ENCODE assay signal across 12 mouse cellular contexts in the genomic region with DNA sequence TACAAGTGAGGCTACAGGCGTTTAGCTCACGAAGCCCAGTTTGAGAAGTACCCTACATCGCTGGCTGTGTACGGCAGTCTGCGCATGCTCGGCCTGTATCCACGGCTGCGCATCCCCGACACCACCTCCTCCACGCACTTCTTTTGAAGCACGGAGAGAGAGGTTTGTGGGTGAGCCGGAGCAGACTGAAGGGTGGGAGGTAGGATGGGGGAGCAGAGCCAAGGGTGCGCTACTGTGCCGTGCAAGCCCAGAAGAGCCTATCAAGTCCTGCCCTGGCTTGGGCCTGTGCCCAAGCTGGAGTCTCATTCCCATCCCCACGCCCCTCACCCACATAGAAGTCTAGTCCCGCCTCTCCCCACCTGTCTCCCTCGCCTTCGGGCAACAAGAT. TPM values are rescaled to one million over a fixed set of nuclear protein-coding genes. Genes with fewer than 3 reads are reported as not detected.
DNase-seq lines count a peak whose midpoint lies in the region; ATAC-seq and TF ChIP-seq lines count a peak whose summit lies in the region.
"Had no signal": no experiment of that assay in that cellular context is flagged by ENCODE, and none has a peak within 500 bp of the region (broad histone marks: within the 10 kb centered on the region; RNA-seq: fewer than 3 reads in every experiment).

No protein-coding gene starts in this region.

- TF ChIP-seq CTCF in forebrain, postnatal 0 days (IDR thresholded peaks at IDR 0.05; ENCODE audit: low read depth) = no peak
- no peak for TF ChIP-seq CTCF in MEL (IDR thresholded peaks at IDR 0.05 in 2 of 3, conservative IDR thresholded peaks at IDR 0.05 in 1 of 3; ENCODE audit: control insufficient read depth in 1 of 3, insufficient read depth in 1 of 3, low read depth in 2 of 3, low read length in 3 of 3, poor library complexity in 1 of 3, severe bottlenecking in 1 of 3)
- TF ChIP-seq CTCF in layer of hippocampus, adult 2 months (conservative IDR thresholded peaks at IDR 0.05) = no peak

- no peaks in the 10 kb centered on the region for H3K4me1 ChIP-seq in forebrain, postnatal 0 days (ENCODE audit: insufficient read depth)
- peaks cover 13% of the 10 kb centered on the region for H3K4me1 ChIP-seq in forebrain, embryonic 10.5 days
- peaks cover 21 to 24% of the 10 kb centered on the region in 2 experiments for H3K4me1 ChIP-seq in MEL (ENCODE audit: control insufficient read depth in 1 of 2, insufficient read depth in 2 of 2, low read length in 2 of 2)
- no peaks in the 10 kb centered on the region for H3K4me1 ChIP-seq in midbrain, embryonic 14.5 days (ENCODE audit: control insufficient read depth, insufficient read depth, low read length)
- H3K4me1 ChIP-seq in hindbrain, embryonic 11.5 days (replicated peaks; ENCODE audit: control insufficient read depth, insufficient read depth, low read length) = no peaks in the 10 kb centered on the region
- H3K4me1 ChIP-seq: hindbrain, embryonic 15.5 days; neural tube, embryonic 13.5 days had no signal

- ATAC-seq in forebrain, postnatal 0 days = peak; percentile 34; the same call in 1 of the 2 replicates
- no peak for ATAC-seq in midbrain, embryonic 14.5 days (ENCODE audit: low FRiP score, low TSS enrichment)
- no peak for ATAC-seq in hindbrain, embryonic 11.5 days (ENCODE audit: low FRiP score)
- ATAC-seq: Patski had no signal

- H3K27ac ChIP-seq in forebrain, postnatal 0 days (ENCODE audit: low read depth, low read length) = no peak overlapping the region
- no peak overlapping the region for H3K27ac ChIP-seq in forebrain, embryonic 10.5 days
- H3K27ac ChIP-seq in MEL (ENCODE audit: control insufficient read depth, low read depth, low read length) = no peak overlapping the region
- peak overlapping the region; percentile 80 for H3K27ac ChIP-seq in layer of hippocampus, adult 2 months
- no peak overlapping the region for H3K27ac ChIP-seq in midbrain, embryonic 14.5 days (replicated peaks; ENCODE audit: low read depth, low read length)
- no peak overlapping the region for H3K27ac ChIP-seq in hindbrain, embryonic 11.5 days (ENCODE audit: low read depth, low read length)
- H3K27ac ChIP-seq: hindbrain, embryonic 15.5 days; neural tube, embryonic 13.5 days had no signal

- H3K79me2 ChIP-seq in MEL (ENCODE audit: control insufficient read depth, insufficient read depth, low read length, poor library complexity) = no peaks in the 10 kb centered on the region

- H3K4me3 ChIP-seq in forebrain, postnatal 0 days (ENCODE audit: low read depth, low read length) = no peak overlapping the region
- H3K4me3 ChIP-seq in forebrain, embryonic 10.5 days = no peak overlapping the region
- H3K4me3 ChIP-seq in MEL (ENCODE audit: control insufficient read depth in 1 of 2, insufficient read depth in 1 of 2, low read depth in 2 of 2, low read length in 2 of 2) = no peak overlapping the region
- H3K4me3 ChIP-seq in layer of hippocampus, adult 2 months = peak overlapping the region; percentile 31; the same call in 1 of the 2 replicates
- no peak overlapping the region for H3K4me3 ChIP-seq in midbrain, embryonic 14.5 days (replicated peaks; ENCODE audit: low read depth, low read length)
- H3K4me3 ChIP-seq in hindbrain, embryonic 11.5 days (ENCODE audit: low read depth, low read length) = no peak overlapping the region
- H3K4me3 ChIP-seq: hindbrain, embryonic 15.5 days; neural tube, embryonic 13.5 days had no signal

- H3K27me3 ChIP-seq in forebrain, postnatal 0 days (ENCODE audit: insufficient read depth, low read length) = no peaks in the 10 kb centered on the region
- no peaks in the 10 kb centered on the region for H3K27me3 ChIP-seq in forebrain, embryonic 10.5 days (ENCODE audit: poor library complexity, severe bottlenecking)
- no peaks in the 10 kb centered on the region for H3K27me3 ChIP-seq in MEL (ENCODE audit: control insufficient read depth in 1 of 2, insufficient read depth in 2 of 2, low read length in 2 of 2)
- no peaks in the 10 kb centered on the region for H3K27me3 ChIP-seq in midbrain, embryonic 14.5 days (ENCODE audit: control insufficient read depth, insufficient read depth, low read length)
- H3K27me3 ChIP-seq in hindbrain, embryonic 11.5 days (ENCODE audit: control insufficient read depth, insufficient read depth, low read length) = no peaks in the 10 kb centered on the region
- H3K27me3 ChIP-seq: hindbrain, embryonic 15.5 days; neural tube, embryonic 13.5 days; Patski had no signal

- peak overlapping the region; percentile 5; the same call in 1 of the 2 replicates for H3K4me2 ChIP-seq in forebrain, postnatal 0 days (ENCODE audit: low read depth)
- H3K4me2 ChIP-seq in midbrain, embryonic 14.5 days (ENCODE audit: low read length) = peak overlapping the region; percentile 6; the same call in 1 of the 2 replicates
- no peak overlapping the region for H3K4me2 ChIP-seq in hindbrain, embryonic 11.5 days (replicated peaks; ENCODE audit: low read depth, low read length)
- H3K4me2 ChIP-seq: hindbrain, embryonic 15.5 days; neural tube, embryonic 13.5 days had no signal

- TF ChIP-seq POLR2A in MEL (IDR thresholded peaks at IDR 0.05; ENCODE audit: control insufficient read depth in 1 of 2, insufficient read depth in 1 of 2, low read depth in 1 of 2, low read length in 2 of 2, poor library complexity in 1 of 2) = no peak

- no peaks in the 10 kb centered on the region for H3K36me3 ChIP-seq in forebrain, postnatal 0 days (ENCODE audit: insufficient read depth)
- H3K36me3 ChIP-seq in forebrain, embryonic 10.5 days (replicated peaks) = no peaks in the 10 kb centered on the region
- peaks cover 19 to 25% of the 10 kb centered on the region in 2 experiments for H3K36me3 ChIP-seq in MEL (ENCODE audit: control insufficient read depth in 1 of 2, insufficient read depth in 2 of 2, low read length in 2 of 2)
- no peaks in the 10 kb centered on the region for H3K36me3 ChIP-seq in midbrain, embryonic 14.5 days (ENCODE audit: control insufficient read depth, insufficient read depth, low read length)
- no peaks in the 10 kb centered on the region for H3K36me3 ChIP-seq in hindbrain, embryonic 11.5 days (ENCODE audit: control insufficient read depth, insufficient read depth, low read length)
- H3K36me3 ChIP-seq: hindbrain, embryonic 15.5 days; neural tube, embryonic 13.5 days had no signal

- TF ChIP-seq EP300 in MEL (IDR thresholded peaks at IDR 0.05; ENCODE audit: low read depth in 1 of 2, low read length in 2 of 2) = no peak

- 65% methylated on average over 18 of the region's 18 CpGs for WGBS in forebrain, postnatal 0 days
- WGBS in forebrain, embryonic 10.5 days = 80% methylated on average over 18 of the region's 18 CpGs
- WGBS in midbrain, embryonic 14.5 days = 75% methylated on average over 18 of the region's 18 CpGs
- 80% methylated on average over 18 of the region's 18 CpGs for WGBS in hindbrain, embryonic 11.5 days

- H3K9me3 ChIP-seq in forebrain, postnatal 0 days (ENCODE audit: low read length) = no peaks in the 10 kb centered on the region
- H3K9me3 ChIP-seq in forebrain, embryonic 10.5 days = peaks cover 17% of the 10 kb centered on the region; the same call in 1 of the 2 replicates
- no peaks in the 10 kb centered on the region for H3K9me3 ChIP-seq in MEL (replicated peaks; ENCODE audit: insufficient read depth, low read length)
- H3K9me3 ChIP-seq in midbrain, embryonic 14.5 days (ENCODE audit: control insufficient read depth, low read length) = no peaks in the 10 kb centered on the region
- H3K9me3 ChIP-seq in hindbrain, embryonic 11.5 days (ENCODE audit: control insufficient read depth, low read length) = no peaks in the 10 kb centered on the region
- H3K9me3 ChIP-seq: hindbrain, embryonic 15.5 days had no signal

- no peak for TF ChIP-seq RAD21 in MEL (IDR thresholded peaks at IDR 0.05; ENCODE audit: low read depth, low read length)

- no peak overlapping the region for H3K9ac ChIP-seq in forebrain, postnatal 0 days
- no peak overlapping the region for H3K9ac ChIP-seq in MEL (ENCODE audit: control insufficient read depth, low read depth, low read length, poor library complexity, severe bottlenecking)
- no peak overlapping the region for H3K9ac ChIP-seq in midbrain, embryonic 14.5 days (replicated peaks; ENCODE audit: low read length)
- no peak overlapping the region for H3K9ac ChIP-seq in hindbrain, embryonic 11.5 days (ENCODE audit: low read depth, low read length)
- H3K9ac ChIP-seq: hindbrain, embryonic 15.5 days; neural tube, embryonic 13.5 days had no signal

- peak; percentile 45 for DNase-seq in forebrain, postnatal 0 days
- DNase-seq in forebrain, embryonic 10.5 days (ENCODE audit: extremely low spot score, low spot score) = no peak
- peak; percentile 19 for DNase-seq in MEL (ENCODE audit: low read depth, low spot score)
- DNase-seq in layer of hippocampus, adult 2 months (ENCODE audit: low spot score in 2 of 2) = peak; percentile 68 to 78
- no peak for DNase-seq in midbrain, embryonic 14.5 days
- no peak for DNase-seq in urinary bladder, postnatal 10 days (ENCODE audit: low spot score)
- DNase-seq in kidney, postnatal 36 days = no peak
- DNase-seq in hindbrain, embryonic 11.5 days (ENCODE audit: low spot score) = no peak
- DNase-seq: embryo, embryonic 11 days had no signal

TF ChIP-seq in MEL, 35 proteins besides CTCF, POLR2A, EP300 and RAD21 (continues in another document):
- TF ChIP-seq ZC3H11A (IDR thresholded peaks at IDR 0.05; ENCODE audit: low read depth, low read length) = no peak

RNA-seq across cellular contexts. Expression of gene Hdac7, which starts 19.2 kb away (rescaled TPM):
- 20.7 and 29.4 TPM in 2 replicates for total RNA-seq in forebrain, postnatal 0 days (2014; rRNA removed)
- polyA plus RNA-seq in forebrain, postnatal 0 days (2015; fragmentation: Nextera tagmentation; extraction: Ambion mirVana) = 16.2 and 21.6 TPM in 2 replicates
- 21.6 and 25.3 TPM in 2 replicates for polyA plus RNA-seq in forebrain, embryonic 10.5 days (2016; fragmentation: Nextera tagmentation; extraction: Ambion mirVana)
- 100 and 102 TPM in 2 replicates for total RNA-seq in MEL (2012; rRNA removed)
- 100 to 1,000 TPM in 1 of 2 experiments, not detected in 1; 389 TPM for polyA plus RNA-seq in MEL (2012; ENCODE audit: insufficient read depth in 1 of 2, insufficient read length in 2 of 2, low read depth in 1 of 2, low replicate concordance in 2 of 2, missing spikeins in 1 of 2)
- 10 to 100 TPM; 23.8 to 28.5 TPM for total RNA-seq in layer of hippocampus, adult 2 months (2021)
- 29.8 and 30.5 TPM in 2 replicates for polyA plus RNA-seq in midbrain, embryonic 14.5 days (2014; fragmentation: Nextera tagmentation; extraction: Ambion mirVana)
- 17.9 and 19.4 TPM in 2 replicates for polyA plus RNA-seq in hindbrain, embryonic 11.5 days (2014; fragmentation: Nextera tagmentation; extraction: Ambion mirVana)

RNA-seq across cellular contexts. Expression of gene Vdr, which starts 46.9 kb away (rescaled TPM):
- total RNA-seq in forebrain, postnatal 0 days (2014; rRNA removed) = 0.15 and 0.76 TPM in 2 replicates
- 0.04 and 0.05 TPM in 2 replicates for polyA plus RNA-seq in forebrain, postnatal 0 days (2015; fragmentation: Nextera tagmentation; extraction: Ambion mirVana)
- polyA plus RNA-seq in forebrain, embryonic 10.5 days (2016; fragmentation: Nextera tagmentation; extraction: Ambion mirVana) = 0.49 and 0.67 TPM in 2 replicates
- total RNA-seq in MEL (2012; rRNA removed) = 0.54 and 0.69 TPM in 2 replicates
- polyA plus RNA-seq in MEL (2012; ENCODE audit: insufficient read depth in 1 of 2, insufficient read length in 2 of 2, low read depth in 1 of 2, low replicate concordance in 2 of 2, missing spikeins in 1 of 2) = 1 to 10 TPM in 1 of 2 experiments, not detected in 1; 1.9 TPM
- total RNA-seq in layer of hippocampus, adult 2 months (2021) = under 1 TPM in 1 of 2 experiments, not detected in 1; 0.10 TPM
- polyA plus RNA-seq in midbrain, embryonic 14.5 days (2014; fragmentation: Nextera tagmentation; extraction: Ambion mirVana) = not detected in 2 replicates
- 0.22 TPM in 2 replicates for polyA plus RNA-seq in hindbrain, embryonic 11.5 days (2014; fragmentation: Nextera tagmentation; extraction: Ambion mirVana)

Comparison
In these comparisons a context has a peak if more than half of its experiments do, and no peak if none do; other contexts are left out.
1. DNase-seq: peak in forebrain, postnatal 0 days (single experiment), MEL (single experiment) and layer of hippocampus, adult 2 months (2 of 2); none in forebrain, embryonic 10.5 days (single experiment), midbrain, embryonic 14.5 days (single experiment), urinary bladder, postnatal 10 days (single experiment), kidney, postnatal 36 days (0 of 2) and hindbrain, embryonic 11.5 days (single experiment).